ENCODE assay signal across 21 mouse cellular contexts in genomic region chr5:135940587-135940986, GRCm38 (mm10). TPM values are rescaled to one million over a fixed set of nuclear protein-coding genes. Genes with fewer than 3 reads are reported as not detected.
DNase-seq lines count a peak whose midpoint lies in the region; TF ChIP-seq lines count a peak whose summit lies in the region.
"Had no signal": no experiment of that assay in that cellular context is flagged by ENCODE, and none has a peak within 500 bp of the region (broad histone marks: within the 10 kb centered on the region; RNA-seq: fewer than 3 reads in every experiment).

No protein-coding gene starts in this region.

- H3K4me3 ChIP-seq in heart, adult 2 months = no peak overlapping the region
- H3K4me3 ChIP-seq: embryonic facial prominence, embryonic 15.5 days; forebrain, embryonic 15.5 days; neural tube, embryonic 13.5 days had no signal

- WGBS in heart, adult 2 months = 45% methylated on average over 5 of the region's 5 CpGs

- no peak for TF ChIP-seq CTCF in heart, adult 2 months (IDR thresholded peaks at IDR 0.05)

- no peak for TF ChIP-seq POLR2A in heart, adult 2 months (IDR thresholded peaks at IDR 0.05; ENCODE audit: insufficient read depth, low read depth, low read length)

- DNase-seq in heart, adult 2 months = peak in 1 of 2 experiments; percentile 52
- no peak for DNase-seq in heart, postnatal 4 days
- peak; percentile 10 for DNase-seq in ovary, postnatal 36 days (ENCODE audit: low spot score)
- no peak for DNase-seq in ovary, adult 18-20 months (ENCODE audit: low spot score)
- peak; percentile 39 for DNase-seq in adrenal gland, postnatal 25 days
- DNase-seq in yolk sac, embryonic 10.5 days (ENCODE audit: low spot score) = peak; percentile 45
- DNase-seq in thymus, postnatal 0 days (ENCODE audit: low spot score) = no peak
- DNase-seq: cerebellum, adult 11-12 months; lung, embryonic 14.5 days; right cerebral cortex, adult 18-20 months; spleen, adult 18-20 months had no signal

- H3K36me3 ChIP-seq in heart, adult 2 months (ENCODE audit: control insufficient read depth, insufficient read depth, low read length) = no peaks in the 10 kb centered on the region
- H3K36me3 ChIP-seq: embryonic facial prominence, embryonic 15.5 days; forebrain, embryonic 15.5 days; neural tube, embryonic 13.5 days had no signal

- no peaks in the 10 kb centered on the region for H3K4me1 ChIP-seq in heart, adult 2 months (ENCODE audit: control insufficient read depth, insufficient read depth, low read length)

- no peak overlapping the region for H3K27ac ChIP-seq in heart, adult 2 months
- H3K27ac ChIP-seq: embryonic facial prominence, embryonic 15.5 days; forebrain, embryonic 15.5 days; neural tube, embryonic 13.5 days had no signal

- 0 out of 2 replicates have a peak, but pooled peaks have one; percentile 47 for TF ChIP-seq EP300 in heart, adult 2 months (IDR thresholded peaks at IDR 0.05; ENCODE audit: insufficient read depth, low read depth, low read length)

- no peaks in the 10 kb centered on the region for H3K27me3 ChIP-seq in heart, adult 2 months (ENCODE audit: control insufficient read depth, insufficient read depth, low read length)
- H3K27me3 ChIP-seq: embryonic facial prominence, embryonic 15.5 days; forebrain, embryonic 15.5 days; neural tube, embryonic 13.5 days had no signal

- intact Hi-C loops in heart, adult 2 months (cut with DNase I) = no loop called here

- H3K9ac ChIP-seq in heart, adult 2 months (ENCODE audit: low read depth, low read length) = no peak overlapping the region
- H3K9ac ChIP-seq: embryonic facial prominence, embryonic 15.5 days; forebrain, embryonic 15.5 days; lung, embryonic 14.5 days; neural tube, embryonic 13.5 days had no signal

- no peaks in the 10 kb centered on the region for H3K79me2 ChIP-seq in heart, adult 2 months (replicated peaks; ENCODE audit: control insufficient read depth, insufficient read depth, low read length)

RNA-seq across cellular contexts. Expression of gene Ywhag, which starts 6.2 kb away (rescaled TPM):
- total RNA-seq in heart, adult 2 months (2021) = 100 to 1,000 TPM; 275 to 304 TPM
- 99.0 and 116 TPM in 2 replicates for polyA plus RNA-seq in heart, adult 2 months (2012; rRNA removed)
- 100 to 1,000 TPM; 285 to 292 TPM for total RNA-seq in heart, postnatal 4 days (2021)
- total RNA-seq in adrenal gland, postnatal 25 days (2021) = 477 and 524 TPM in 2 replicates
- polyA plus RNA-seq in thymus, postnatal 0 days (2015; fragmentation: Nextera tagmentation; extraction: Ambion mirVana) = 69.4 and 69.8 TPM in 2 replicates

RNA-seq across cellular contexts. Expression of gene Ssc4d, which starts 33.7 kb away (rescaled TPM):
- under 1 TPM; 0.09 to 0.21 TPM for total RNA-seq in heart, adult 2 months (2021)
- 1.0 and 1.6 TPM in 2 replicates for polyA plus RNA-seq in heart, adult 2 months (2012; rRNA removed)
- total RNA-seq in heart, postnatal 4 days (2021) = under 1 TPM; 0.36 to 0.69 TPM
- 4.3 and 7.9 TPM in 2 replicates for total RNA-seq in adrenal gland, postnatal 25 days (2021)
- 1.6 and 2.7 TPM in 2 replicates for polyA plus RNA-seq in thymus, postnatal 0 days (2015; fragmentation: Nextera tagmentation; extraction: Ambion mirVana)

RNA-seq across cellular contexts. Expression of gene Zp3, which starts 39.3 kb away (rescaled TPM):
- not detected for total RNA-seq in heart, adult 2 months (2021)
- polyA plus RNA-seq in heart, adult 2 months (2012; rRNA removed) = not detected in 2 replicates
- total RNA-seq in heart, postnatal 4 days (2021) = not detected
- total RNA-seq in adrenal gland, postnatal 25 days (2021) = not detected in 2 replicates
- 0.53 and 0.64 TPM in 2 replicates for polyA plus RNA-seq in thymus, postnatal 0 days (2015; fragmentation: Nextera tagmentation; extraction: Ambion mirVana)
- total RNA-seq: gastrocnemius, adult 8-10 months; hematopoietic stem cell, adult 5-6 weeks; layer of hippocampus, postnatal 14 days; left cerebral cortex, postnatal 36 days had no signal
- polyA plus RNA-seq: cortical plate, adult 2 months; forebrain, embryonic 15.5 days; inflammation-experienced regulatory T-cells, adult 6 months; lung, embryonic 14.5 days had no signal

RNA-seq across cellular contexts. Expression of gene Hspb1, which starts 52.9 kb away (rescaled TPM):
- total RNA-seq in heart, adult 2 months (2021) = 100 to 1,000 TPM; 434 to 446 TPM
- 427 and 635 TPM in 2 replicates for polyA plus RNA-seq in heart, adult 2 months (2012; rRNA removed)
- 100 to 1,000 TPM; 397 to 401 TPM for total RNA-seq in heart, postnatal 4 days (2021)
- 80.7 and 133 TPM in 2 replicates for total RNA-seq in adrenal gland, postnatal 25 days (2021)
- 23.7 and 29.1 TPM in 2 replicates for polyA plus RNA-seq in thymus, postnatal 0 days (2015; fragmentation: Nextera tagmentation; extraction: Ambion mirVana)
- total RNA-seq: hematopoietic stem cell, adult 5-6 weeks; megakaryocyte progenitor cell, adult 5-6 weeks had no signal

RNA-seq across cellular contexts. Expression of gene Dtx2, which starts 54.0 kb away (rescaled TPM):
- 1 to 10 TPM; 6.3 to 7.3 TPM for total RNA-seq in heart, adult 2 months (2021)
- polyA plus RNA-seq in heart, adult 2 months (2012; rRNA removed) = 9.7 and 10.9 TPM in 2 replicates
- 10 to 100 TPM in 1 of 2 experiments, 1 to 10 TPM in 1; 9.7 to 10.7 TPM for total RNA-seq in heart, postnatal 4 days (2021)
- total RNA-seq in adrenal gland, postnatal 25 days (2021) = 12.4 and 13.4 TPM in 2 replicates
- polyA plus RNA-seq in thymus, postnatal 0 days (2015; fragmentation: Nextera tagmentation; extraction: Ambion mirVana) = 43.9 and 46.0 TPM in 2 replicates

Comparison
In these comparisons a context has a peak if more than half of its experiments do, and no peak if none do; other contexts are left out.
1. DNase-seq: peak in ovary, postnatal 36 days (single experiment), adrenal gland, postnatal 25 days (single experiment) and yolk sac, embryonic 10.5 days (single experiment); none in heart, postnatal 4 days (single experiment), ovary, adult 18-20 months (single experiment) and thymus, postnatal 0 days (single experiment).